Mouse (Mus musculus): ENCODE data around the gene Rapgef2.

DNA sequence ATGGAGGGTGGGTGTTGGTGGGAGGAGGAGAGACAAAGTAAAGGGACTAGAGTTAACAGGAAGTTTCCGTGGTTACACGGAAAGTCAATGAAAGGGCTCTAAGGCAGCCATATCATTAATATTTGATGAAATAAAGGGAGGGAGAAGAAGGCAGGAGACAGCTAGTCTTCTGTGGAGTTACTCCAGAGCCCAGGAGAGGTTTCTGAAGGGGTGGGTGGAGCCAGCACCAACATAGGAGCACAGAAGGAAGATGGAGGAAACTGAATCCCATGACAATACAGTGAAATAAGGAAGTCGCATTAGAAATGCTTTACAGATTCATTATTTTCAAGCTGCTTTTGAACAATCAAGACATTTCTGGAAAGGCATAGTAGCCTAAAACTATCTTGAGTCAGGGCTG is 211.3 kb downstream of the Rapgef2 start:
- TF ChIP-seq CTCF (conservative IDR thresholded peaks at IDR 0.05; ENCODE audit: low read length) (no peak), NANOG (IDR thresholded peaks at IDR 0.05; ENCODE audit: borderline replicate concordance, low read length) (no peak), POU5F1 (IDR thresholded peaks at IDR 0.05; ENCODE audit: borderline replicate concordance, low read length) (no peak)

Data from E14TG2a.4 (cell line).